Mouse (Mus musculus) intestine, embryonic 14.5 days (tissue): Measurements from ENCODE around the gene Olfr485. TPM values are rescaled to one million over a fixed set of nuclear protein-coding genes. Genes with fewer than 3 reads are reported as not detected.

ENCODE experiments used
- ATAC-seq: fragments of 200-750 bp; cut with Nextera tagmentation; replicated peaks from 2 replicates; pipeline ENCODE4 v1.8.0; 2017; ENCODE audit warnings: low read depth, moderate number of reproducible peaks, moderate TSS enrichment, moderate library complexity; ENCODE audit not compliant: low FRiP score, low TSS enrichment
- DNase-seq: peaks from one replicate; pipeline ENCODE4 v3.0.0-alpha.2; 2018; ENCODE audit warnings: low spot score
- H3K27ac ChIP-seq: fragments of 300-500 bp; sonication (generic); 2 replicates; pipeline ENCODE4 v1.5.1; 2014; ENCODE audit warnings: low read depth, mild to moderate bottlenecking, control low read depth
- H3K27me3 ChIP-seq: fragments of 300-500 bp; sonication (generic); replicated peaks from 2 replicates; pipeline ENCODE4 v1.6.1; 2014; ENCODE audit warnings: low read length, control low read depth; ENCODE audit not compliant: control insufficient read depth, insufficient read depth
- H3K36me3 ChIP-seq: fragments of 300-500 bp; sonication (generic); 2 replicates; pipeline ENCODE4 v1.6.1; 2014; ENCODE audit warnings: low read length, control low read depth; ENCODE audit not compliant: control insufficient read depth, insufficient read depth
- H3K4me1 ChIP-seq: fragments of 300-500 bp; sonication (generic); replicated peaks from 2 replicates; pipeline ENCODE4 v1.6.1; 2014; ENCODE audit warnings: low read length, control low read depth, mixed read lengths; ENCODE audit not compliant: control insufficient read depth, insufficient read depth
- H3K4me2 ChIP-seq: fragments of 300-500 bp; sonication (generic); 2 replicates; pipeline ENCODE4 v1.6.1; 2014; ENCODE audit warnings: low read length
- H3K4me3 ChIP-seq: fragments of 300-500 bp; sonication (generic); 2 replicates; pipeline ENCODE4 v1.5.1; 2014; ENCODE audit warnings: low read depth, low read length, control low read depth, mixed read lengths
- H3K9ac ChIP-seq: fragments of 300-500 bp; sonication (generic); 2 replicates; pipeline ENCODE4 v1.6.1; 2014; ENCODE audit warnings: mild to moderate bottlenecking, low read length
- H3K9me3 ChIP-seq: fragments of 300-500 bp; sonication (generic); 2 replicates; pipeline ENCODE4 v1.6.1; 2016; ENCODE audit warnings: low read length, control low read depth; ENCODE audit not compliant: control insufficient read depth
- WGBS: fragments of 180-500 bp; shearing (Covaris S2); extraction: QIAGEN DNeasy Blood & Tissue Kit; methylation state at CpG from one replicate; pipeline ENCODE4 v1.1.7; 2014; 5-methylcytosine and 5-hydroxymethylcytosine counted together
- polyA plus RNA-seq: library from polyadenylated mRNA; unstranded; fragments of >200 nt; fragmentation: Nextera tagmentation; extraction: Ambion mirVana; gene quantifications from 2 replicates; pipeline ENCODE4 v1.2.1, GENCODE M21; 2014

Gene Olfr485
- polyA plus RNA-seq, 1 experiment from 2014 or later, result not detected

DNA sequence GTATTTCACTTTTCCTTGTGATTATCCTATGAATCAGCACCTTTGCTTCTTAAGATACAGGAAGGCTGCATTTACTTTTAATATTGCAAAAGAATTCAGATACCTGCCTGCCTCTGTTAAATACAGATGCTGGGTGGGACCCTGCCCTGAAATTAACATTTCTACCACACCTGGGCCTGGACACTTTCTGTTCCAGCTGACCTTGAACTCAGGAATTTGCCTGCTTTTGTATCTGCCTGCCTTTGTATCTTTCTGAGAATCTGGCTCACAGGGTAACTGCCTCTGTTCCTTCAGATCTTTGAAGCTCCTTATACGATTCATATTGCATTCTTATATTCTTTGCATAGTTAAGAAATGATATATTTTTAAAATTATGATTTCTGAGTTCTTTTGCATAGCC is 38.3 kb downstream of the Olfr485 start:
- Histone ChIP-seq H3K4me3 (no peak overlapping the region), H3K9ac (no peak overlapping the region), H3K36me3 (no peaks in the 10 kb centered on the region), H3K27ac (no peak overlapping the region), H3K27me3 (no peaks in the 10 kb centered on the region), H3K9me3 (no peaks in the 10 kb centered on the region), H3K4me2 (no peak overlapping the region), H3K4me1 (no peaks in the 10 kb centered on the region)
- WGBS, result 63% methylated on average over 1 of the region's 1 CpGs
- no peak for DNase-seq
- no peak for ATAC-seq

DNA sequence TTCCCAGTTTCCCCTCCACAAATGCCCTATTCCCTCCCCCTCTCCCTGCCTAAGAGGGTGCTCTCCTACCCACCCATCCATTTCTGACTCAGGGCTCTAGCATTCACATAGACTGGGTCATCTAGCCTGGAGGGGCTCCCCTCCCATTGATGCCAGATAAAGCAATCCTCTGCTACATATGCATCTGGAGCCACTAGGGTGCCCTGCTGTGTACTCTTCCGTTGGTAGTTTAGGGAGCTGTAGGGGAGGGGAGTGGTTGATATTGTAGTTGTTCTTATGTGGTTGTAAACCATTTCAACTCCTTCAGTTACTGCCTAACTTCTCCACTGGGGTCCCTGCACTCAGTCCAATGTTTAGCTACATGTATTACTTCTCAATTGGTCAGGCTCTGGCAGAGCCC is 39.0 kb downstream of the Olfr485 start:
- Histone ChIP-seq H3K27ac (no peak overlapping the region), H3K4me1 (no peaks in the 10 kb centered on the region), H3K9ac (no peak overlapping the region), H3K4me3 (no peak overlapping the region), H3K36me3 (no peaks in the 10 kb centered on the region), H3K4me2 (no peak overlapping the region), H3K9me3 (no peaks in the 10 kb centered on the region), H3K27me3 (no peaks in the 10 kb centered on the region)
- 4% methylated on average over 1 of the region's 1 CpGs for WGBS
- DNase-seq (no peak), ATAC-seq (no peak)

Other genes starting within 250 kb of the Olfr485 start
- not detected in 2 replicates for gene Olfr473, start 229.4 kb downstream of the Olfr485 start, polyA plus RNA-seq
- not detected in 2 replicates for gene Olfr474, start 205.2 kb downstream of the Olfr485 start, polyA plus RNA-seq
- gene Olfr476, start 195.1 kb downstream of the Olfr485 start, polyA plus RNA-seq, result not detected in 2 replicates
- gene Olfr477, start 173.2 kb downstream of the Olfr485 start, polyA plus RNA-seq, result not detected in 2 replicates
- gene Olfr478, start 125.9 kb downstream of the Olfr485 start, polyA plus RNA-seq, result not detected in 2 replicates
- gene Olfr479, start 109.2 kb downstream of the Olfr485 start, polyA plus RNA-seq, result not detected in 2 replicates
- not detected in 2 replicates for gene Olfr480, start 92.5 kb downstream of the Olfr485 start, polyA plus RNA-seq
- not detected in 2 replicates for gene Olfr481, start 80.0 kb downstream of the Olfr485 start, polyA plus RNA-seq
- not detected in 2 replicates for gene Olfr482, start 62.3 kb downstream of the Olfr485 start, polyA plus RNA-seq
- gene Olfr483, start 59.0 kb downstream of the Olfr485 start, polyA plus RNA-seq, result not detected in 2 replicates
- gene Olfr484, start 32.4 kb downstream of the Olfr485 start, polyA plus RNA-seq, result not detected in 2 replicates
- not detected in 2 replicates for gene Olfr486, start 12.9 kb upstream of the Olfr485 start, polyA plus RNA-seq
- not detected in 2 replicates for gene Olfr487, start 54.8 kb upstream of the Olfr485 start, polyA plus RNA-seq
- gene Olfr488, start 98.5 kb upstream of the Olfr485 start, polyA plus RNA-seq, result not detected in 2 replicates
- not detected in 2 replicates for gene Olfr490, start 129.1 kb upstream of the Olfr485 start, polyA plus RNA-seq
- not detected in 2 replicates for gene Olfr491, start 153.6 kb upstream of the Olfr485 start, polyA plus RNA-seq
- gene Olfr492, start 163.8 kb upstream of the Olfr485 start, polyA plus RNA-seq, result not detected in 2 replicates
- gene Olfr493, start 187.1 kb upstream of the Olfr485 start, polyA plus RNA-seq, result not detected in 2 replicates
- gene Olfr494, start 205.5 kb upstream of the Olfr485 start, polyA plus RNA-seq, result not detected in 2 replicates
- not detected in 2 replicates for gene Olfr495, start 233.3 kb upstream of the Olfr485 start, polyA plus RNA-seq